Mouse (Mus musculus) lung, adult 2 months (tissue): Measurements from ENCODE around the gene Iltifb.
"Not testable (repeated sequence)": the region's sequence is repeated elsewhere in the genome, so short reads cannot be mapped to it uniquely, and the experiment has no call there.

Source experiments
- CTCF ChIP-seq: fragments of 200-500 bp; IDR thresholded peaks from 2 replicates; pipeline ENCODE4 v1.5.1; 2011; ENCODE audit warnings: mild to moderate bottlenecking, low read length, control low read depth; ENCODE audit not compliant: insufficient read depth
- POLR2A ChIP-seq: fragments of 200-500 bp; IDR thresholded peaks from 2 replicates; pipeline ENCODE4 v1.6.1; 2011; ENCODE audit warnings: low read depth, mild to moderate bottlenecking, control low read depth, low read length, borderline replicate concordance; ENCODE audit errors: extremely low read depth

GRCm38 (mm10) chr10:118337731-118338130 lies 42.9 kb upstream of the Iltifb start, which contains the start of gene Gm9045:
- not testable (repeated sequence) for TF ChIP-seq CTCF, POLR2A
